Mouse (Mus musculus): Measurements from ENCODE around the gene Abca9. TPM values are rescaled to one million over a fixed set of nuclear protein-coding genes. Genes with fewer than 3 reads are reported as not detected.

Abca9 gene
- polyA plus RNA-seq, 1 experiment from 2014 or later, result 0.84 TPM

GRCm38 (mm10) chr11:110095858-110096257, 72.1 kb downstream of the Abca9 start, which contains the start of gene Abca8a:
Gene Abca8a, minus strand, starts transcription at chr11:110095978.
- no peak within 1 kb of the TSS for H3K27ac ChIP-seq (ENCODE audit: low read depth, low read length)
- no peak within 1 kb of the TSS for H3K4me2 ChIP-seq
- DNase-seq (ENCODE audit: low spot score), result no peak

DNA sequence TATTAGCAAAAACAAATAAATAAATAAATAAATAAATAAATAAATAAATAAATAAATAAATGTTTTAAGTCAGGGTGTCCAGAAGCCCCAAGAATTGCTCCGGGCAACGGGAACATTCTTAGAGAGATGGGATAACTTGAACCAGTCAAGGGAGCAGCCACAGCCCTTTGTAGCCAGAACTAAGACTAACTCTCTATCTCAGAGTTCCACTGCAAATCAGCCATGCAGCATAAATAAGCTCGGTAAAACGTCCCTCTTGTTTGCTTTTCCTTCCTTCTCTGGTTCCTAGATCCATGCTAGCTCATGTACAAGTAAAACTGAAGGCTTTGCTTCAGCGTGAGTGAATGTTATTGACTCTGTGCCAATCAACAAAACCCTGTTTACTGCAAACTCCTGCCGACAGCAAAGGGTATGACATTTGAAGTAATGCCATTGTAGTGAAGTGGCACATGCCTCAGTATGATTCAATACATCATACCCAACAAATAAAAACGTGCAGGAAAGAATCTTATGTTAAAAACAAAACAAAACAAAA, 73.1 kb downstream of the Abca9 start:
- WGBS, result 68% methylated on average over 7 of the region's 7 CpGs
- no peaks in the 10 kb centered on the region for H3K9me3 ChIP-seq (ENCODE audit: control insufficient read depth, low read length)
- no peak overlapping the region for H3K9ac ChIP-seq (ENCODE audit: low read depth, low read length)
- no peak for ATAC-seq (replicated peaks; ENCODE audit: low FRiP score)
- no peaks in the 10 kb centered on the region for H3K4me1 ChIP-seq (replicated peaks; ENCODE audit: control insufficient read depth, insufficient read depth, low read length)
- no peak for DNase-seq (ENCODE audit: low spot score)
- H3K36me3 ChIP-seq (ENCODE audit: control insufficient read depth, insufficient read depth, low read length), result no peaks in the 10 kb centered on the region
- H3K4me2 ChIP-seq, result no peak overlapping the region
- H3K27ac ChIP-seq (ENCODE audit: low read depth, low read length), result no peak overlapping the region
- H3K27me3 ChIP-seq (replicated peaks; ENCODE audit: control insufficient read depth, insufficient read depth, low read length), result no peaks in the 10 kb centered on the region
- no peak overlapping the region for H3K4me3 ChIP-seq (ENCODE audit: low read depth, low read length)

More at GRCm38 (mm10) chr11:110095858-110096257, 72.1 kb downstream of the Abca9 start, which contains the start of gene Abca8a:
- no peaks in the 10 kb centered on the region for H3K36me3 ChIP-seq (ENCODE audit: control insufficient read depth, insufficient read depth, low read length)
- no peak within 1 kb of the TSS for H3K4me3 ChIP-seq (ENCODE audit: low read depth, low read length)
- H3K27me3 ChIP-seq (replicated peaks; ENCODE audit: control insufficient read depth, insufficient read depth, low read length), result no peaks in the 10 kb centered on the region
- 77% methylated on average over 5 of the region's 5 CpGs for WGBS
- no peaks in the 10 kb centered on the region for H3K9me3 ChIP-seq (ENCODE audit: control insufficient read depth, low read length)
- H3K4me1 ChIP-seq (replicated peaks; ENCODE audit: control insufficient read depth, insufficient read depth, low read length), result no peaks in the 10 kb centered on the region
- no peak within 1 kb of the TSS for H3K9ac ChIP-seq (ENCODE audit: low read depth, low read length)
- ATAC-seq (replicated peaks; ENCODE audit: low FRiP score), result no peak

- 70% methylated on average over 3 of the region's 3 CpGs for WGBS
- ATAC-seq (replicated peaks; ENCODE audit: low FRiP score) (no peak), DNase-seq (ENCODE audit: low spot score) (no peak)
- H3K4me2 ChIP-seq, result no peak overlapping the region
- no peaks in the 10 kb centered on the region for H3K27me3 ChIP-seq (replicated peaks; ENCODE audit: control insufficient read depth, insufficient read depth, low read length)
- H3K27ac ChIP-seq (ENCODE audit: low read depth, low read length), result no peak overlapping the region
- H3K36me3 ChIP-seq (ENCODE audit: control insufficient read depth, insufficient read depth, low read length), result no peaks in the 10 kb centered on the region
- H3K4me1 ChIP-seq (replicated peaks; ENCODE audit: control insufficient read depth, insufficient read depth, low read length), result no peaks in the 10 kb centered on the region
- H3K4me3 ChIP-seq (ENCODE audit: low read depth, low read length), result no peak overlapping the region
- H3K9ac ChIP-seq (ENCODE audit: low read depth, low read length), result no peak overlapping the region
- no peaks in the 10 kb centered on the region for H3K9me3 ChIP-seq (ENCODE audit: control insufficient read depth, low read length)
These were observed 73.8 kb downstream of the Abca9 start for GRCm38 (mm10) chr11:110094236-110094635.

DNA sequence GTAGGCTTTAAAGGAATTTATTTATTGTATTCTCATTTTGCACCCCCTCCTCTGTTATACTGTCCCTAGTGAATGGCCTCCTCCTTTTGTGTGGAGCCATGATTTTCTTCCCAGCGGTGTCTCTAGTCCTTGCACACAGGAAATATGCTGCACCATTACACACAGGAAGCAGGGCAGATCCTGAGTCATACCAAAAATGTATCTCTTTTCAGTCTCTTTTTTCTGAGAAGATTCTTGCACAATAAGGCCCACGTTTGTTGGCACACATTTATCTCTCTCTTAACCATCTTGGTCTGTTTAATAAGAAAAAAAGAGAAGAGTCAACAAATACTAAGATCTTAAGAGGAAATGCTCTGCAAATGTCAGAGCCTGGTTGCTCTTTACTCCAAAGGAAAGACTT, 76.7 kb downstream of the Abca9 start:
- H3K4me1 ChIP-seq (replicated peaks; ENCODE audit: control insufficient read depth, insufficient read depth, low read length), result no peaks in the 10 kb centered on the region
- H3K27ac ChIP-seq (ENCODE audit: low read depth, low read length), result no peak overlapping the region
- H3K9me3 ChIP-seq (ENCODE audit: control insufficient read depth, low read length), result no peaks in the 10 kb centered on the region
- 66% methylated on average over 2 of the region's 2 CpGs for WGBS
- no peak overlapping the region for H3K4me3 ChIP-seq (ENCODE audit: low read depth, low read length)
- no peaks in the 10 kb centered on the region for H3K27me3 ChIP-seq (replicated peaks; ENCODE audit: control insufficient read depth, insufficient read depth, low read length)
- no peak overlapping the region for H3K9ac ChIP-seq (ENCODE audit: low read depth, low read length)
- ATAC-seq (replicated peaks; ENCODE audit: low FRiP score) (no peak), DNase-seq (ENCODE audit: low spot score) (no peak)
- H3K4me2 ChIP-seq, result no peak overlapping the region
- H3K36me3 ChIP-seq (ENCODE audit: control insufficient read depth, insufficient read depth, low read length), result no peaks in the 10 kb centered on the region

- no peak overlapping the region for H3K9ac ChIP-seq (ENCODE audit: low read depth, low read length)
- no peak overlapping the region for H3K27ac ChIP-seq (ENCODE audit: low read depth, low read length)
- H3K27me3 ChIP-seq (replicated peaks; ENCODE audit: control insufficient read depth, insufficient read depth, low read length), result no peaks in the 10 kb centered on the region
- no peaks in the 10 kb centered on the region for H3K9me3 ChIP-seq (ENCODE audit: control insufficient read depth, low read length)
- H3K4me1 ChIP-seq (replicated peaks; ENCODE audit: control insufficient read depth, insufficient read depth, low read length), result no peaks in the 10 kb centered on the region
- no peak for ATAC-seq (replicated peaks; ENCODE audit: low FRiP score)
- DNase-seq (ENCODE audit: low spot score), result no peak
- H3K4me3 ChIP-seq (ENCODE audit: low read depth, low read length), result no peak overlapping the region
- no peaks in the 10 kb centered on the region for H3K36me3 ChIP-seq (ENCODE audit: control insufficient read depth, insufficient read depth, low read length)
- 71% methylated on average over 3 of the region's 3 CpGs for WGBS
- no peak overlapping the region for H3K4me2 ChIP-seq
These were observed 95.8 kb downstream of the Abca9 start for GRCm38 (mm10) chr11:110072158-110072557.

- H3K9ac ChIP-seq (ENCODE audit: low read depth, low read length), result no peak overlapping the region
- H3K27me3 ChIP-seq (replicated peaks; ENCODE audit: control insufficient read depth, insufficient read depth, low read length), result no peaks in the 10 kb centered on the region
- no peaks in the 10 kb centered on the region for H3K4me1 ChIP-seq (replicated peaks; ENCODE audit: control insufficient read depth, insufficient read depth, low read length)
- no peak for DNase-seq (ENCODE audit: low spot score)
- no peak overlapping the region for H3K4me3 ChIP-seq (ENCODE audit: low read depth, low read length)
- WGBS, result 65% methylated on average over 4 of the region's 4 CpGs
- no peak for ATAC-seq (replicated peaks; ENCODE audit: low FRiP score)
- H3K36me3 ChIP-seq (ENCODE audit: control insufficient read depth, insufficient read depth, low read length), result no peaks in the 10 kb centered on the region
- no peak overlapping the region for H3K4me2 ChIP-seq
- H3K9me3 ChIP-seq (ENCODE audit: control insufficient read depth, low read length), result no peaks in the 10 kb centered on the region
- no peak overlapping the region for H3K27ac ChIP-seq (ENCODE audit: low read depth, low read length)
These were observed 107.0 kb downstream of the Abca9 start for GRCm38 (mm10) chr11:110061032-110061431.

DNA sequence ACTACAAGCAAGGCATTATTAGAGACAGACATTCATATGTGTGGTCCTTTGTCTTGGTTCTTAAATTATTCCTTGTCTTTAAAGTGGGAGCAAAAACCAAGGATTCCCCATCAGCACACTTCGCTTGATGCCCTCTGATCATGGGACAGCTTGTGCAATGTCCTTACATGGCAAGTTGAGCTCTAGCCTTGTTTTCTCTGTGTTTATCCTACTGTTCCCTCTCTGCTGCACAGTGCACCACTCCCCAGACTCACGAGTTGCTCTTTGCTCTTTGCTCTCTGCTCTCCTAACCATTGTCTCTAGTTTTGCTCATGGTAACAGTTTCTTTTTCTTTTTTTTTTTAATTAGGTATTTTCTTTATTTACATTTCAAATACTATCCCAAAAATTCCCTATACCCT, 107.9 kb downstream of the Abca9 start:
- DNase-seq (ENCODE audit: low spot score) (no peak), ATAC-seq (replicated peaks; ENCODE audit: low FRiP score) (no peak)
- H3K27ac ChIP-seq (ENCODE audit: low read depth, low read length), result no peak overlapping the region
- H3K36me3 ChIP-seq (ENCODE audit: control insufficient read depth, insufficient read depth, low read length), result no peaks in the 10 kb centered on the region
- H3K9ac ChIP-seq (ENCODE audit: low read depth, low read length), result no peak overlapping the region
- H3K4me2 ChIP-seq, result no peak overlapping the region
- H3K4me1 ChIP-seq (replicated peaks; ENCODE audit: control insufficient read depth, insufficient read depth, low read length), result no peaks in the 10 kb centered on the region
- H3K4me3 ChIP-seq (ENCODE audit: low read depth, low read length), result no peak overlapping the region
- H3K27me3 ChIP-seq (replicated peaks; ENCODE audit: control insufficient read depth, insufficient read depth, low read length), result no peaks in the 10 kb centered on the region
- WGBS, result 57% methylated on average over 2 of the region's 2 CpGs
- H3K9me3 ChIP-seq (ENCODE audit: control insufficient read depth, low read length), result no peaks in the 10 kb centered on the region

DNA sequence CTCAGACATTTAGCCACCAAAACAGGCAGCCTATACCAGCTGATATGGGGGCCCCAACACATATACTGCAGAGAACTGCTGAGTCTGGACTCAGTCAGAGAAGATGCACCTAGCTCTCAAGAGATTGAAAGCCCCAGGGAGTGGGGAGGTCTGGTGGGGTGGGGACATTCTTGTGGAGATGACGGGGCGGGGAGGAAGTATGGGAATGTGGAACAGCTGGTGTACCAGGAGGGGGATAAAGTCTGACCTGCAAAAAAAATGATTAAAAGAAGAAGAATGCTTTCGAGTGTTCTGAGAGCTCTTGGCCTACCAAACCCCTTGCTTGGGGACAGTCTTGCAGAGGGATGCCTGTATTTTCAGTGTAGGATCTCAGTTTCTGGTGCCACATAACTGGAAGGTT, 114.3 kb downstream of the Abca9 start:
- Histone ChIP-seq H3K36me3 (ENCODE audit: control insufficient read depth, insufficient read depth, low read length) (no peaks in the 10 kb centered on the region), H3K4me2 (no peak overlapping the region), H3K4me3 (ENCODE audit: low read depth, low read length) (no peak overlapping the region), H3K4me1 (replicated peaks; ENCODE audit: control insufficient read depth, insufficient read depth, low read length) (no peaks in the 10 kb centered on the region), H3K27me3 (replicated peaks; ENCODE audit: control insufficient read depth, insufficient read depth, low read length) (no peaks in the 10 kb centered on the region), H3K9me3 (ENCODE audit: control insufficient read depth, low read length) (no peaks in the 10 kb centered on the region), H3K9ac (ENCODE audit: low read depth, low read length) (no peak overlapping the region), H3K27ac (ENCODE audit: low read depth, low read length) (no peak overlapping the region)
- DNase-seq (ENCODE audit: low spot score), result no peak
- WGBS, result 72% methylated on average over 3 of the region's 3 CpGs
- ATAC-seq (replicated peaks; ENCODE audit: low FRiP score), result no peak
